Mouse (Mus musculus): ENCODE measurements around the gene Cacfd1. TPM values are rescaled to one million over a fixed set of nuclear protein-coding genes. Genes with fewer than 3 reads are reported as not detected.

Cacfd1 gene
- polyA plus RNA-seq (2015; fragmentation: Nextera tagmentation; extraction: Ambion mirVana): 35.6 and 39.4 TPM in 2 replicates

DNA sequence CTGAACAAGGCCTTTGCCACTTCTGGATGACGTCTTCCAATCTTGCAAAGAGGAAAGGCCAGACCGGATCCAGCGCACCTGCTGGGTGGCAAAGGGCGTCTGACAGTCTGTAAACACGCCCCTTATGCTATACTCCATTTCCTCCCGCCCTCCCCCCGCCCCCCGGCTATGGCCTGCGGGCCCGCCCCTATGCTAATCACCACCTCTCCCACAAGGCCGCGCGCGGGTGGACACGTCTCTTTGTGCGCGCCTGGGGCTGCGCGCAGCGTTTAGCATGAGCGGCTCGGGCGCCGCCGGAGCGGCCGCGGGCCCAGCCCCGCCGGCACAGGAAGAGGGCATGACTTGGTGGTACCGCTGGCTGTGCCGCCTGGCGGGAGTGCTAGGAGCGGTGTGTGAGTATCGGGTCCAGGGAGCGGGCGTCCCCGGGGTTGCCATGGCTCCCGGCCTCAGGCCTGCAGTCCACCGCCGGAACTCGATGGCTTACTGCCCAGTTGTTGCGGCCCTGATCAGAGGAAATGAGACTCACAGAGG, at the start of gene Cacfd1:
Gene Cacfd1, plus strand, starts transcription at position 213 of the 531 bp plus-strand sequence.

DNA sequence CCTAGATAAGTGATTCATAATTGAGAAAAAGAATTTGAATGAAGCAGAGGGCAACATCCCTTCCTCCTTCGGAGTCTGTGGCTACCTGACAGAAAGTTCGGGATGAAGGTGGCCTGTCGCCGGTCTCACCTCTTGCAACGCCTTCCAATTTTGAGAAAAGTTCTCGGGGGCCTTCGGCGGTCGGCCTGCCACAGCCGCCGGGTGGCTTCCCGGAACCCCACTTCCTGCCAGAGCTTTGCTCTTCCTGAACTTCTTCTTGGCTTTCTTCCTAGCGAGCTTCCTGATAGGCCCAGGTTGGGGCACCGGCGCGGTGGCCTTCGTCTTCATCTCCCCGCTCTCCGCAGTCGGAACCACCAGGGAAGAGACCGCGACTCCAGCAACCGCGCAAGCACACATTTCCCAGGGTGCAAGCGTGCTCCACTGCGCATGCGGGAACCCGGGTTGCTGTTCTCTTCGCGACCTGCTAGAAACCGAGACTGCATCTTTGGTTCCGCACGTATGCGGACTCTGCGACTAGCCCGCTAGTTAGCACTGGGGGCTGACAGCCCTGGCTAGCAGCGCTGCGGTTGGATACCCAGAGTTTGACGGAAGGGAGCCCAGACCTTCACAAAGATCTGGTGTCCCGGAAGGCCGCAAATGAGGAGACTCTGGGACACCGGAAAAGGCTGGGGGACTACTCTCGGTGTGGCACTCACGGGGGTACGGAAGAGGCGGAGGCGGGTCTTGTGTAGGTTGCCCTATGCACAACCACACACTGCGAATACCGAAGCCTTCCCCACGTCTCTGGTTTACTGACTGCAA, 45.6 kb upstream of the Cacfd1 start, which contains the start of gene Rexo4:
Gene Rexo4, minus strand, starts transcription at position 464 of the 801 bp plus-strand sequence.

DNA sequence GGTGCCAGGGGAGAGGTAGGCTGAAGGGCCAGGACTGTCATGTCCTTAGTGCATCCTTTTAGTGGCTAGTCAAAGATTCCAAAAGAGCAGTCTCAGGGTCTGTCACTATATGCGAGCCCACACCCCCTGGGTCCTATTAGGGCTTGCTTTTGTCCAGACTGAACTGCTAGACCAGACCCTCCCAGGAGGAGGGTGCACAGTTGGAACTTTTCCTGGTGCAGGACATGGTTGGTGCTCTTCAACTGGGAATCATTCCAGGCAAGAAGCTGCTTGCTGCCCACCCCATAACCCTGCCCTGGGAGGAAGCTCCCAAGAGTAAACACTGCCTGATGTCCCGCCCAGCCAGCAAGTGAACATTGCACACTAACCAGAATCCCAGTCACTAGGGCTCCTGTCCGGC, 36.6 kb upstream of the Cacfd1 start, which contains the start of gene Adamts13:
Gene Adamts13, plus strand, starts transcription at position 301 of the 400 bp plus-strand sequence.

DNA sequence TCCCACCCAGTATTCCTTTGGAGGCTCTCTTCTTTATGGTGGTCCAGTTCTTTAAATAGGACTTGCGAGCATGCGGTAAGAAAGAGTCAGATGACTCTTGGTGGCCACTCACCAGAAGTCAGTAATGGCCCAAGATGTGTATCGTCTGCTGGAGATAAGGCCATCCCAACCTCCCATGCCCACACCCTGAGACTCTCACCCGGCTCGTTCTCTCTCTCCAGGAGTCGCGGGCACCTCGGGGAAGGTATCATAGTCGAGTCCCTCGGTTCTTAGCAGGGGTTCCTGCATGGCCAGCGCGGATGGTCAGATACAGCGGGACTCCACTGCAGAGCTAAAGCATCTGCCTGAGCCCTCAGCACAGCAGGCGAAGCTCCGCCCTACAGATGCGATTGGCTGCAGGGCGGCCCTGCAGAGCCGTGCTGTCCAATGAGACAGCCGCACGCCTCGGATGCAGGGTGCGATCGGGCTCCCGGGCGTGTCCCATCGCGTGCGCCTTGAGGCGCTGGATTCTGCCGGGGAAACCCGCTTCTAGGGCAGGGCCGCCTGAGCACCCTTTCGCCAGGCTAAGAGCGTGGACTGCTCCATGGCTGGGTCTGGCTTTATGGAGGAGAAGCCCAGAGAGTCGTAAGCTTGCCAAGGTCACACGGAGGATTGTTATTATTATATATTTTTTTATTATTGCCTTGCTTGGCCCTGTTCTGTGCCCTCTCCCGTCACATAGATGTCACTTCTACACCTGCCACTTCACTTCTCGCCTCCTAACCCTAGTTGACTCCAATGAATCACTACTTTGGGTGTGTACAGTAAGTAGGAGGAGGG, 18.1 kb downstream of the Cacfd1 start, which contains the start of gene Slc2a6:
Gene Slc2a6, minus strand, starts transcription at position 381 of the 819 bp plus-strand sequence.

Other genes starting within 250 kb of the Cacfd1 start
- not detected in 2 replicates for gene Abo, start 144.9 kb upstream of the Cacfd1 start, polyA plus RNA-seq (2015; fragmentation: Nextera tagmentation; extraction: Ambion mirVana)
- 12.3 and 13.4 TPM in 2 replicates for gene Surf6, start 107.0 kb upstream of the Cacfd1 start, polyA plus RNA-seq (2015; fragmentation: Nextera tagmentation; extraction: Ambion mirVana)
- gene Med22, start 99.2 kb upstream of the Cacfd1 start, polyA plus RNA-seq (2015; fragmentation: Nextera tagmentation; extraction: Ambion mirVana): 21.7 and 23.8 TPM in 2 replicates
- gene Rpl7a, start 99.2 kb upstream of the Cacfd1 start, polyA plus RNA-seq (2015; fragmentation: Nextera tagmentation; extraction: Ambion mirVana): 443 and 456 TPM in 2 replicates
- gene Surf2, start 93.6 kb upstream of the Cacfd1 start, polyA plus RNA-seq (2015; fragmentation: Nextera tagmentation; extraction: Ambion mirVana): 24.2 TPM in 2 replicates
- 42.5 and 44.8 TPM in 2 replicates for gene Surf1, start 93.4 kb upstream of the Cacfd1 start, polyA plus RNA-seq (2015; fragmentation: Nextera tagmentation; extraction: Ambion mirVana)
- 196 and 215 TPM in 2 replicates for gene Surf4, start 76.0 kb upstream of the Cacfd1 start, polyA plus RNA-seq (2015; fragmentation: Nextera tagmentation; extraction: Ambion mirVana)
- gene Stkld1, start 75.9 kb upstream of the Cacfd1 start, polyA plus RNA-seq (2015; fragmentation: Nextera tagmentation; extraction: Ambion mirVana): 0.14 and 0.30 TPM in 2 replicates
- gene Rexo4, start 45.5 kb upstream of the Cacfd1 start, polyA plus RNA-seq (2015; fragmentation: Nextera tagmentation; extraction: Ambion mirVana): 20.7 and 23.3 TPM in 2 replicates
- 0.05 and 0.16 TPM in 2 replicates for gene Adamts13, start 36.5 kb upstream of the Cacfd1 start, polyA plus RNA-seq (2015; fragmentation: Nextera tagmentation; extraction: Ambion mirVana)
- 2.5 and 3.3 TPM in 2 replicates for gene Slc2a6, start 18.1 kb downstream of the Cacfd1 start, polyA plus RNA-seq (2015; fragmentation: Nextera tagmentation; extraction: Ambion mirVana)
- not detected in 2 replicates for gene Mymk, start 62.3 kb downstream of the Cacfd1 start, polyA plus RNA-seq (2015; fragmentation: Nextera tagmentation; extraction: Ambion mirVana)
- gene Adamtsl2, start 69.5 kb downstream of the Cacfd1 start, polyA plus RNA-seq (2015; fragmentation: Nextera tagmentation; extraction: Ambion mirVana): 6.9 and 8.1 TPM in 2 replicates
- gene Fam163b, start 132.6 kb downstream of the Cacfd1 start, polyA plus RNA-seq (2015; fragmentation: Nextera tagmentation; extraction: Ambion mirVana): 0.10 TPM in 1 of 2 replicates, not detected in the other
- 0.23 and 0.37 TPM in 2 replicates for gene Dbh, start 155.3 kb downstream of the Cacfd1 start, polyA plus RNA-seq (2015; fragmentation: Nextera tagmentation; extraction: Ambion mirVana)
- gene Sardh, start 238.4 kb downstream of the Cacfd1 start, polyA plus RNA-seq (2015; fragmentation: Nextera tagmentation; extraction: Ambion mirVana): 11.3 and 13.1 TPM in 2 replicates